Mouse (Mus musculus): Measurements from ENCODE around the gene Ptprc. TPM values are rescaled to one million over a fixed set of nuclear protein-coding genes. Genes with fewer than 3 reads are reported as not detected.
A peak's percentile ranks its signal among the peaks of the same experiment; 100 is the strongest.

Gene Ptprc
- polyA plus RNA-seq, 1 experiment from 2014 or later: 5.4 TPM

DNA sequence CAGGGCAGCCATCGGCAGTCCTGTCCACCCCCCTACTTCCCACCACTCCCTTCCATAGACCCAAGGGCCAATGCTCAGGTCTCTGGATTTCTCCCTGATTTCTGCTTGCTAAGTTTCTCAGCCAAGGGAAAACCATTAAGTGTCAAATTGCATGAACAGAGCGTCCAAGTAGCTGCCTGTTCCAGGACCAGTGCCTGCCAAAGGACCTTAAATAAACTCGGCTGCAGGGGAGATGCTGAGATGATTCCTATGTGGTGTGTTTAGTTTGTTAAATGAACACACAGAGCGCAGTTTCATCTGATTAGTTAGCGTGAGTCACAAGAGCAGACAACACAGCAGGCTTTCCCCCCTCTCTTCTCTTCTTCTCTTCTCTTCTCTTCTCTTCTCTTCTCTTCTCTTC lies 135.0 kb downstream of the Ptprc start:
- no peak overlapping the region for H3K4me2 ChIP-seq
- H3K36me3 ChIP-seq (ENCODE audit: control insufficient read depth, insufficient read depth, low read length): no peaks in the 10 kb centered on the region
- no peaks in the 10 kb centered on the region for H3K9me3 ChIP-seq (ENCODE audit: control insufficient read depth, low read length)
- no peaks in the 10 kb centered on the region for H3K4me1 ChIP-seq (replicated peaks; ENCODE audit: control insufficient read depth, insufficient read depth, low read length)
- DNase-seq (ENCODE audit: low spot score): no peak
- no peaks in the 10 kb centered on the region for H3K27me3 ChIP-seq (replicated peaks; ENCODE audit: control insufficient read depth, insufficient read depth, low read length)
- H3K4me3 ChIP-seq (ENCODE audit: low read depth, low read length): no peak overlapping the region
- WGBS: 66% methylated on average over 5 of the region's 5 CpGs
- no peak overlapping the region for H3K9ac ChIP-seq (ENCODE audit: low read depth, low read length)
- no peak for ATAC-seq (replicated peaks; ENCODE audit: low FRiP score)
- no peak overlapping the region for H3K27ac ChIP-seq (ENCODE audit: low read depth, low read length)

DNA sequence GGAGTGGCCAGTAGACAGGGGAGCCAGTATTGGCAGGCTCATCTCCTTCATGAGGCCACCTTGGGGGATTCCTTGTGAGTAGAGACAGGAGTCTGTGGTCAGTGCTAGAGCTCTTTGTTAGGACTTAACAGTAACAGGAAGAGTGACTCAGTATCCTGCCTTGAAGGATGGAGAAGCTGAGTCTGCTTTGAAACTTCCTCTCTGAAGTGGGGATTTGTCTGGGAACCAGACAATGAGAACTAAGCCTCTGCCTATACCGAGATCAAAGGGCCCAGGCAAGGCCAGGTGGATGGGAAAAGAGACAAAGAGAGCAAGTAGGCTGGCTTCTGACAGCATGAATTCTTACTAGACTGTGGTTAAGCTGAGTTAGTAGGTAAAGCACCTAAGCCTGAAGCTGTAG lies 136.3 kb downstream of the Ptprc start:
- Histone ChIP-seq H3K9ac (ENCODE audit: low read depth, low read length) (no peak overlapping the region), H3K36me3 (ENCODE audit: control insufficient read depth, insufficient read depth, low read length) (no peaks in the 10 kb centered on the region), H3K4me2 (no peak overlapping the region), H3K27ac (ENCODE audit: low read depth, low read length) (no peak overlapping the region), H3K4me1 (replicated peaks; ENCODE audit: control insufficient read depth, insufficient read depth, low read length) (no peaks in the 10 kb centered on the region), H3K4me3 (ENCODE audit: low read depth, low read length) (no peak overlapping the region), H3K9me3 (ENCODE audit: control insufficient read depth, low read length) (no peaks in the 10 kb centered on the region), H3K27me3 (replicated peaks; ENCODE audit: control insufficient read depth, insufficient read depth, low read length) (no peaks in the 10 kb centered on the region)
- DNase-seq (ENCODE audit: low spot score): no peak
- ATAC-seq (replicated peaks; ENCODE audit: low FRiP score): peak; percentile 64
- WGBS: 10% methylated on average over 1 of the region's 1 CpGs

- Histone ChIP-seq H3K4me3 (ENCODE audit: low read depth, low read length) (no peak overlapping the region), H3K27ac (ENCODE audit: low read depth, low read length) (no peak overlapping the region), H3K9ac (ENCODE audit: low read depth, low read length) (no peak overlapping the region), H3K4me2 (no peak overlapping the region), H3K4me1 (replicated peaks; ENCODE audit: control insufficient read depth, insufficient read depth, low read length) (no peaks in the 10 kb centered on the region), H3K27me3 (replicated peaks; ENCODE audit: control insufficient read depth, insufficient read depth, low read length) (no peaks in the 10 kb centered on the region), H3K9me3 (ENCODE audit: control insufficient read depth, low read length) (no peaks in the 10 kb centered on the region), H3K36me3 (ENCODE audit: control insufficient read depth, insufficient read depth, low read length) (no peaks in the 10 kb centered on the region)
- WGBS: 63% methylated on average over 5 of the region's 5 CpGs
- ATAC-seq (replicated peaks; ENCODE audit: low FRiP score) (no peak), DNase-seq (ENCODE audit: low spot score) (no peak)
These were observed 138.0 kb downstream of the Ptprc start for GRCm38 (mm10) chr1:138037484-138037883.

- no peak overlapping the region for H3K4me2 ChIP-seq
- H3K27me3 ChIP-seq (replicated peaks; ENCODE audit: control insufficient read depth, insufficient read depth, low read length): no peaks in the 10 kb centered on the region
- H3K9ac ChIP-seq (ENCODE audit: low read depth, low read length): no peak overlapping the region
- H3K4me1 ChIP-seq (replicated peaks; ENCODE audit: control insufficient read depth, insufficient read depth, low read length): no peaks in the 10 kb centered on the region
- ATAC-seq (replicated peaks; ENCODE audit: low FRiP score) (no peak), DNase-seq (ENCODE audit: low spot score) (no peak)
- H3K4me3 ChIP-seq (ENCODE audit: low read depth, low read length): no peak overlapping the region
- H3K27ac ChIP-seq (ENCODE audit: low read depth, low read length): no peak overlapping the region
- WGBS: 64% methylated on average over 4 of the region's 4 CpGs
- no peaks in the 10 kb centered on the region for H3K9me3 ChIP-seq (ENCODE audit: control insufficient read depth, low read length)
- H3K36me3 ChIP-seq (ENCODE audit: control insufficient read depth, insufficient read depth, low read length): no peaks in the 10 kb centered on the region
These were observed 145.9 kb downstream of the Ptprc start for GRCm38 (mm10) chr1:138029649-138030048.

GRCm38 (mm10) chr1:138025298-138025697 lies 150.2 kb downstream of the Ptprc start:
- WGBS: 92% methylated on average over 1 of the region's 1 CpGs
- no peaks in the 10 kb centered on the region for H3K4me1 ChIP-seq (replicated peaks; ENCODE audit: control insufficient read depth, insufficient read depth, low read length)
- H3K9ac ChIP-seq (ENCODE audit: low read depth, low read length): no peak overlapping the region
- H3K27ac ChIP-seq (ENCODE audit: low read depth, low read length): no peak overlapping the region
- H3K4me2 ChIP-seq: no peak overlapping the region
- ATAC-seq (replicated peaks; ENCODE audit: low FRiP score): no peak
- no peaks in the 10 kb centered on the region for H3K36me3 ChIP-seq (ENCODE audit: control insufficient read depth, insufficient read depth, low read length)
- DNase-seq (ENCODE audit: low spot score): no peak
- no peak overlapping the region for H3K4me3 ChIP-seq (ENCODE audit: low read depth, low read length)
- H3K27me3 ChIP-seq (replicated peaks; ENCODE audit: control insufficient read depth, insufficient read depth, low read length): no peaks in the 10 kb centered on the region
- H3K9me3 ChIP-seq (ENCODE audit: control insufficient read depth, low read length): no peaks in the 10 kb centered on the region

GRCm38 (mm10) chr1:138023601-138024000 lies 151.9 kb downstream of the Ptprc start:
- Histone ChIP-seq H3K9me3 (ENCODE audit: control insufficient read depth, low read length) (no peaks in the 10 kb centered on the region), H3K4me1 (replicated peaks; ENCODE audit: control insufficient read depth, insufficient read depth, low read length) (no peaks in the 10 kb centered on the region), H3K4me3 (ENCODE audit: low read depth, low read length) (no peak overlapping the region), H3K4me2 (no peak overlapping the region), H3K9ac (ENCODE audit: low read depth, low read length) (no peak overlapping the region), H3K27me3 (replicated peaks; ENCODE audit: control insufficient read depth, insufficient read depth, low read length) (no peaks in the 10 kb centered on the region), H3K27ac (ENCODE audit: low read depth, low read length) (no peak overlapping the region), H3K36me3 (ENCODE audit: control insufficient read depth, insufficient read depth, low read length) (no peaks in the 10 kb centered on the region)
- DNase-seq (ENCODE audit: low spot score) (no peak), ATAC-seq (replicated peaks; ENCODE audit: low FRiP score) (no peak)
- WGBS: 68% methylated on average over 4 of the region's 4 CpGs

DNA sequence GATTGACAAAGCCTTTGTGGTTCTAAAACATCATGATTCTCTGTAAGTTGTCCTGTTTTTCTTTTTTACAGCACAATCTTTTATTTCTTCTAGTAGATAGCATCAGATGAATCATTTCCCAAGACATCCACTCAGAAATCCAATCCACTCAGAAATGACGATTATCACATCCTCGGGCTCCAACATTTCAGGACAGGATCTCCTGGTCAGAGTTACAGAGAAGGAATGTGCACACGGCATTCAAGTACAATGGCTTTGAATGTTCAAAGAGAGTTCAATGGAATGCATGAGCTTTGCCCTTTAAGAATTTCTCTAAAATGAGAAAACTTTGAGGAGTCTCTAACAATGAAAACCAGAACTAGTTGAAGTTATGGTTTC lies 152.6 kb downstream of the Ptprc start:
- DNase-seq (ENCODE audit: low spot score) (no peak), ATAC-seq (replicated peaks; ENCODE audit: low FRiP score) (no peak)
- Histone ChIP-seq H3K4me2 (no peak overlapping the region), H3K4me1 (replicated peaks; ENCODE audit: control insufficient read depth, insufficient read depth, low read length) (no peaks in the 10 kb centered on the region), H3K36me3 (ENCODE audit: control insufficient read depth, insufficient read depth, low read length) (no peaks in the 10 kb centered on the region), H3K27me3 (replicated peaks; ENCODE audit: control insufficient read depth, insufficient read depth, low read length) (no peaks in the 10 kb centered on the region), H3K27ac (ENCODE audit: low read depth, low read length) (no peak overlapping the region), H3K9me3 (ENCODE audit: control insufficient read depth, low read length) (no peaks in the 10 kb centered on the region), H3K9ac (ENCODE audit: low read depth, low read length) (no peak overlapping the region), H3K4me3 (ENCODE audit: low read depth, low read length) (no peak overlapping the region)
- 66% methylated on average over 3 of the region's 3 CpGs for WGBS

DNA sequence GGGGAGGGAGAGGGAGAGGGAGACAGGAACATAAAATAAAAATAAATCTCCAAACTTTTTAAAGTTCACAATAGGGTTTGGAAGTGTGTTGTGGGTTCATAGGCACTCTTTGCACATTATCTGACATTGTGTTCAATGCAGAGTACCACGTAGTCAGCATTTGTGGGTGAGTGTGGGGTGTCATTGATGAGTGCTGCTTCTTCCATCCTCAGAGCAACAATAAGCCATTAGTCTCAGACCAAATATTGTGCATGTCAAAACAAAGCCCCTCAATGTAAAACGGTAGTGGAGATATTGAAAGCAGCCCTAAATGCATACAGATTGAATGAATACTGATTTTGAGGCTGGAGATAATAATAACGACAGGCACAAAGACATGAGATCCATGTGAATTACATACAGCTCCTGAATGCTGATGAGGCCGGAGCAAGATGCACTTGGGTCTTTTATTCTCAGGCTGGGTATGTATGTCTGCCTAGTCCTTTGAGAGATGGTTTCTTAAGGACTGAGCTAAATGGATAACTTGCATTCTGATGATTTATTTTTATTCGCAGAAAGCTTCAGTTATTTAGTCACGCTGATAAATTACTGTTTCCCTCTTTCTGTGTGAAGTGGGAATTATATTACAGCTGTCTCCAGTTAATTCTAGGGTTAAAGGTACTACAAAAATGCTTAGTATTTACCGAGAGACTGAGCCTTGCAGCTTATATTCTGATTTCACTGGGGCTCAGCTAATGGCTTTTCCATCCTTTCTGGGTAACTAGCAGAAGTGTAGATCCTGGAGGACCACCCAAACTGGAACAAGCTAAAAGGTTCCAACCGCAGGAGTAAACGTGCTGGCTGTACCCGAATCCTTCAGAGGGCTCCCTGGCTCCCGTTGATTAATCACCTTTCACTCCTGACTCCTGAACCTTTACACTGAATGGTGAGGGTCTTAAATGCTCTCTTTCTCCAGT lies 153.3 kb downstream of the Ptprc start:
- Histone ChIP-seq H3K27me3 (replicated peaks; ENCODE audit: control insufficient read depth, insufficient read depth, low read length) (no peaks in the 10 kb centered on the region), H3K9me3 (ENCODE audit: control insufficient read depth, low read length) (no peaks in the 10 kb centered on the region), H3K27ac (ENCODE audit: low read depth, low read length) (no peak overlapping the region), H3K9ac (ENCODE audit: low read depth, low read length) (no peak overlapping the region), H3K4me1 (replicated peaks; ENCODE audit: control insufficient read depth, insufficient read depth, low read length) (no peaks in the 10 kb centered on the region), H3K4me2 (no peak overlapping the region), H3K4me3 (ENCODE audit: low read depth, low read length) (no peak overlapping the region), H3K36me3 (ENCODE audit: control insufficient read depth, insufficient read depth, low read length) (no peaks in the 10 kb centered on the region)
- WGBS: 67% methylated on average over 11 of the region's 11 CpGs
- DNase-seq (ENCODE audit: low spot score) (no peak), ATAC-seq (replicated peaks; ENCODE audit: low FRiP score) (no peak)

All from liver, embryonic 11.5 days (tissue).